Mouse (Mus musculus) gastrocnemius, postnatal 10 days (tissue): ENCODE measurements around the gene Trpm3. TPM values are rescaled to one million over a fixed set of nuclear protein-coding genes. Genes with fewer than 3 reads are reported as not detected.
A peak's percentile ranks its signal among the peaks of the same experiment; 100 is the strongest.

Experiments used
- DNase-seq: peaks from one replicate; pipeline ENCODE4 v3.0.0; 2021; ENCODE audit warnings: mixed read lengths
- total RNA-seq, 2 experiments: library from RNA; stranded (reverse); gene quantifications; 2 replicates each; pipeline ENCODE4 v1.2.3; 2021

Gene Trpm3
- total RNA-seq, 2 experiments from 2014 or later: 2.3 to 3.7 TPM

DNA sequence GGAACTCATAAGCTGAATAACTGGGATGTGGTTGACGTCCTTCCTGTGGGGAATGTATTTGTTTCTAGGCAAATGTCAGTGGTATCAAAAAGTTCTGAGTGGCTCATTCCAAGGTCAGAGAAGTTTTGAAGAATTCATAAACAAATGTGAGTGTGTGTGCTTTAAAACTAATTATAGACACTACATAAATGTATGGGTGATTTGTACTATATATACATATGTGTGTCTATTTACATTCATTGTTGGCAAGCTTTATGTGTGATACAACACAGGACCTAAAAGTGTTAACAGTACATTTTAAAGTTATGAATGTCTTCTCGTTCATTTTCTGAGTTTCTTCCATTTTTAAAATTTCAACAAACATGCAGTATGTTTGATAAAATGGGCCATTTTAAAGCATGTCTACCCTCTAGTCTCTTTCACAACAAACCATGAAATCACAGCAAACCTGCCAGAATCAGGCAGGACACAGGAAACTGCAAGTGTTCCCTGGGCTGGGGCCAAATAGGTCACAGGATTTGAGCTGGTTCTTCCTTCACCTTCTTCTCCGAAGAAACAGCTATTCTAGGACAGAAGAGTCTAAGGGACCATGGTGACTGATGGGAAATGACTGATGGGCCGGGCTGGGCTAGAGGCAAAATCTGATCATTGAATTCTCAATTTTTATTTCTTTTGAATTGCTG, 334.3 kb downstream of the Trpm3 start:
- DNase-seq: no peak

DNA sequence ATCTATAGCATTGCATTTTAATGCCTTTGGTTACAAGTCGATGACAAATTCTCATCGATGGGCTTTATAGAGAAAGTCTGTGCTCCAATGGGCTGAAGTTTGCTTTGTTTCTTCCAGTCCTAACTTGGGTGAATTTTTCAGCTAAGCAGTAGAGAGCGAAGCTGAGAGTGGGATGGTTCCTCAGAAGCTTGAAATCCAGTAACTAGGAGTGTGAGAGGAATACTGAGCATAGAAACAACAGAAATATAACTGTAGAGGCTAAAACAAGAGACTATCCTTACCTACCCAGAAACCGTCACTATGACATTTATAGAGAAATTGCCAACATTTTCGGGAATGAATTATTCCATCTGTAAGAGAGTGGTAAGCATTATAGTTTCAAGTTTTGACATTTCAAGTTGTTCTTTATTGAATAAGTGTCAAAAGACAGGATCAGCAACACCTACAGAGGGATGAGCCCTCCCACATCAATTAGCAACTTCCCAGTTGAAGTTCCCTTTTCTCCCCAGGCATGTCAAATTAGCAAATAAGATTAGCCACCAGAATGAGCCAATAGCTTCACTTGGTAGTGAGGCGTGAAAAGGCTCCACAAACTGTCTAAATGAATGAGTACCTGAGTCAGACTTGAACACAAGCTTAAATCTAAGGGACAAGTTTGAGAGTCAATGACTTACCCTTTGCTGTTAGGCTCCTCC, 339.6 kb downstream of the Trpm3 start:
- DNase-seq: no peak

DNA sequence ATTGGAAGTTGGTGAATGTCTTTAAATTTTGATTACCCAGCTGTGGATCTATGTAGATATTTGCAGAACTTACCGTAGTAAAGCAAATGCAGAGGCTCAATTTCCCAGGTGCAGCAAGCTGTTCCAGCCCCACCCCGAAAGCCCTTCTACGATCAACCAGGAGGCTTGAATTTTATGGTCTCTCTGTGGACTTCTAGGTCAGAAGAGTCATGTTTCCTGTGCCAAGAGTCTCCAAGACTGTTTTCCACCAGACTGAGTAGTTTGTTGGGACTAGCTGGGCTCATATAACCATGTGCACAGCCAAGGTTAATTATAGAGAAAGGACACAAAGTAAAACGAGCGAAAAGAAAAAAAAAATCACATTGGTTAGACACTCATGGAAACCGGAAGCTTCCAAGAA, 364.6 kb downstream of the Trpm3 start:
- DNase-seq: no peak

DNA sequence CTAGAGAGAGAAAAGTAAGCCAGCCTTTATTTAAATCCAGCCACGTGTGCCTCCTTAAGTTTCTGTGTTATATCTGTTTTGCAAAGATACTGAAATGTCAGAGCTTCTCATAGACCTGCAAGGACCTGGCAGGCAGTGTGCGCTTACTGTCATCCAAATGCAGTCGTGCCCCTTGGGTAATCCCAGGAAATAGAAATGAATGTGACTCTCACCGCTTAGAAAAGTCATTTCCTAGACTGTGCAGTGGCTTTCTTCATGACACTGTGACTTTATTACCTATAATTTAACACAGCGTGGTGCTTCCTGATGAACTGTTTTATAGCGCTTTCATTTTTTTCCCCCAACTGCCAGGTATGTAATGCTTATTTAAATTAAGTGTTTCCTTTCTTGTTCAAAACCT, 379.7 kb downstream of the Trpm3 start:
- no peak for DNase-seq

DNA sequence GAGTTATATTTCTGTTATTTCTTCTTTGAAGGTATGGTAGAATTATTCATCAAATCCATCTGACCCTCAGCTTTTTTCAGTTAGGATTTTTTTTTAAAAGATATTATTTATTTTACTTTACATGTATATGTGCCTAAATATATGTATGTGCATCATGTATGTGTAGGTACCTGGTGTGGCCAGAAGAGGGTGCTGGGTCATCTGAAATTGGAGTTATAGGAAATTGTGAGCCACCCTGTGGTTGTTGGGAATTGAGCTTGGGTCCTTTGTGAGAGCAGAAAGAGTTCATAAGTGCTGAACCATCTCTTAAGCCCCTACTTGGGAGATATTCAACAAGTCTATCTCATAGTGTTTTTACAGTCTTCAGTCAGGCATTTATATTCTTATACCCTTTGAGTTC, 389.1 kb downstream of the Trpm3 start:
- no peak for DNase-seq

DNA sequence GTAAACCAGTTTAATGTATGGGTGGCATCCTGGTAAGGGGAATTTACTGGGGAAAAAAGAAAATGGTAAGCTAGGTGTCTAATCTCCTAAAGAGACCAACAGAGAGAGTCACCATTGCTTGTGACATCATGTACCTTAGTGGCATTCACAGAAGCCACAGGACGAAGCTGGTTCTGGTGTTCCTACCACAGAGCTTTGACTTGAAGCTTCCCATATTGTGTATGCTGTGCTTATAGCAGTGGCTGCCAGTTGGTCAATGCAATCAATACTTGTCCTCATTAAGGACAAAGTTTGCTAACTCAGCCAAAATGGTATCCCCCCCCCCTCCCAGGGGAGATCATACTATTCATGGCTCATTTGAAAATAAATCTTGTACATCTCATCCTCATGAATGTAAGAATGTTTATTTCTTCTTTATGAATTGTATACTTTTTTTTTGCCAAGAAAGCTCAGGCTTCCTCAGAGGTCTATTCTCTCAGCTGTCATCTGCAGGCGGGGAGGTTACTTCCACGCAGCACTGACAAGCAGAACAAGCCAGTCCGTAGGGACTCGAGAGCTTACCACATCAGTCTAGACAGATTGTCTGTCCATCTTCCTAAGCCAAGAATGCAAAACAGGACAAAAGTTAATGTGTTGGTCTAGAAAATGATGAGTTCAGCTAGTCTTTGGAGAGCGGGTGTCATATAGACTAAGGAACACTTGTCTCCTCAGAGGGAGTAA, 404.3 kb downstream of the Trpm3 start:
- DNase-seq: no peak

DNA sequence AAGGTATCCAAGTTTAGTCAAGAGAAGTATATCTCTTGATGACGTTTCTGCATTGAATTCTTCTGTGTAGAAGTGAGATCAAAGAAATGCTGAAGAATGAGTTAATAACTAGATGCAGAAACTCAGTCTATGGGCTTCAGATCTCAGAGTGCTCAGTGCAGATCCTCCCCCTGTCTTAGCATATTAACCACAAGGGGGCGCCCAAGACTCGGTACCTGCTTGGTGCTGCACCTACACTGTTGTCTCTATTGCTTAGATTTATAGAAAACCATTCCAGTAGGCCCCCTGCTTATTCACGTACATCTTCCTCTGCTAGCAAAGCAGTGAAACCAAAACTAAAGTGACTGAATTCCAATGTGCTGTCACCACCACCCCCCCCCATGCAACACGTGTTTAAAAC, 413.3 kb downstream of the Trpm3 start:
- peak; percentile 69 for DNase-seq

DNA sequence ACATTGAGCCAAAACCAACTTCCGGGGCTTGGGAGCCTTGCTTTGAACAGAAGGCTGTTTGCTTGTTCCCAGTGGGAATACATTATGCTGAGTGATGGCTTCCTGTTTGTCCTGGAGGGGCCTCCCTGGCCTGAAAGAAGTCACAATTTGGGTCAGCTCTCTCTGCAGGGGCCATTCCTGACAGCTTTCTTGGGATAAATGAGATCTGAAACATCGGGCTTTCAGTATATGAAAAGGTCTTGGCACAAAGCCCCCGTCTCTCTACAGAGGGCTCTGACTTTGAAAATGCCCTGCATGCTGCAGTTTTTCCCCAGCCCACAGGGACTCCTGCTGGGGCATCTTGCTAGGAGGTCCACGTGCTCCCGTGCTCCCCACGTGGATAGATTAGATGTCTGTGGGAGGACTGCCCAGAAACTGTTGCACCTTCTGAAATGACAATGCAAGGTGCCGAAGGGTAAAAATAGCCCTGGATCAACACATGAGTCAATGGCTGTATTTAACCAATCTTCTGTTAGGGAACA, 415.6 kb downstream of the Trpm3 start:
- peak; percentile 4 for DNase-seq

DNA sequence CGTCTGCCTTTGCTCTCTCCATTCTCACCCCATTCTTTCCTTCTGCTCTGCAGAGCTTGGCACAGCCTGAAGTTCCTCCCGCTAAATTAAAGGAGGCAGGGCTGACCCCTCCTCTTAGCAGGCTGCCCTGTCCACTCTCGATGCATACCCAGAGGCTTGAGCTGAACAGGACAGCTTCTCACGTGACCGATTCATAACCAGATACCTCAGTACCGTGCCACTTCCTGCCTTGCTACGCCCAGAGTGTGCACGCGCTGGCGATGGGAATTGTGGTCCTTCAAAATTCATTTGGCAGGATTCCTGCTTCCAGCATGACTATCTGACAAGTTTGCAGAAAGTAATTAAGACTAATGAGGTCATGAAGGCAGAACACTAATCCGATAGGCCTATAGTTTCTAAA, 433.6 kb downstream of the Trpm3 start:
- DNase-seq: no peak

DNA sequence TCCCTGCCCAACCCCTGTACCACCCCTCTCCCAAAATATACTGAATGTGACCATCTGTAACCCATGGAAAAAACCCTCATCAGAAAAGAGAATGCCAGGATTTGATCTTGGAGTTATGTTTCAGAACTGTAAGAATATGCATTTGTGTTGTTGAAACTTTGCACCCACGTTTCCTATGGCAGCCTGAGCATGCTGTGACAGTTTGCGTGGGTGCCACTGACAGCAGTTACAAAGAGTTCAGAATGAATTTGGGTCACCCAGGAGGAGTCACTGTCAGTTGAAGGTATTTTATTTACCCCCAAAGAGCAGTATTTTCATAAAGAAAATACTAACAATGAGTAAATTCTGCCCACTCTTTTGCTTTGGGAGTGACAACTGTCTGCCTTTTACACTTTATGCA, 434.0 kb downstream of the Trpm3 start:
- DNase-seq: no peak

DNA sequence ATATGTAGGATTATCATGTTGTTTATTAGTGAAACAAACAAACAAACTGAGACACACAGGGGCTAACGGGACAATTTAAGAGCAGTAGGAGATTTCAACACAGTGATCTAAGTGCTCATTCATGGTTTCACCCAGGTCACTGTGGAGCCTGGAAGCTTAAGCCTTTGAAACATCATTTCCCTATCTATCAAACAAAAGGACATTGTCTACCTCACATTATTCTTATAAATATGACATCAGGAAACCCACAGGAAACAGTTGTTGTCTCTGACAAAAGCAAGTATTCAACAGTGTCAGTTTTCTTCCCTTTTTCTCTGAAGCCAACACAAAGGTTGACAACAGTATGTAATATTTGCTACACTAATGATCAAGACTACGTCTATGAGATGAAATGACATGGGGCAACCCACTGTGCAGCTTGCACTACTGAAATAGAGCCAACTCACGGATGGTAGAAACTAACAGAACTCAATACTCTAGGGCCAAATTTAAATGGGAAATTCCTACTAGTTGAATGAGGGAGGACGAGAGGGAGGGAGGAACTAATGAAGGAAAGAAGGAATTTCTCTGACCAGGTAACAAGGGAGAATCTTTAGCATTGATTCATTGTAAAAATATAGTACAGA, 443.4 kb downstream of the Trpm3 start:
- DNase-seq: no peak

DNA sequence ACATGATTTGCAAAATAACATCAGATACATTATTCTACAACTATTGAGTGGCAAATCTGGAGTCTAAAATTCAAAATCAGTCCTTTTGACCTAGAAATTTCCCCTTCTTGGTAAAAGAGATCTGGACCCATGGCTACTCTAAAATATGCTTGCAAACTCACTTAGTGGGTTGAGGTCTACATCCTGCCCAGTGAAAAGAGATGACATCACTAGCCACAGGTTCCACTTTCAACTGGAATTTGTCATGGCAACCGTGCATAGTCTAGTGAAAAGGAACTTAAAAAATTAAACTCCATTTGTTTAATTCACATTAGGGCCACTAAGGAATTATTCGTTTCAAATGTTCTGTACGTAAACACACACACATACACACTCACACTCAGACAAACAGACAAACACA, 455.6 kb downstream of the Trpm3 start:
- DNase-seq: no peak

DNA sequence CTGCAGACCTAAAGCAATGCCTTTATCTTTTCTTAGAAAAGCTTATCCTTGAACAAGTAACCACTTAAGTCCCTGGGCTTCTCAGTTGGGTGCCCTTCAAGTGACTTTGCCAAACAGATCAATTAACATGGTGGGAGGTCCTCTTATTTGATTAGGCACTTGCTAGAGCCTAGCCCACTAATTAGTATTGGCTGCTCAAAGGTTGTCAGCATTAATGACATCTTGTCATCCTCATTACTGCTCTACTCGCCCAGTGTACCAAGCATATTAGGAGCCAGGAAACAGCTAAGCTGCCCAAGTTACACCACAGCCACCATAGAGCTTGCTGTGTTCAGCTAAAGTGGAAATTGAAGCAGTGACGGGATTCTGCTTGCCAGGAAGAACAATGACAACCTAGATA, 456.4 kb downstream of the Trpm3 start:
- no peak for DNase-seq

DNA sequence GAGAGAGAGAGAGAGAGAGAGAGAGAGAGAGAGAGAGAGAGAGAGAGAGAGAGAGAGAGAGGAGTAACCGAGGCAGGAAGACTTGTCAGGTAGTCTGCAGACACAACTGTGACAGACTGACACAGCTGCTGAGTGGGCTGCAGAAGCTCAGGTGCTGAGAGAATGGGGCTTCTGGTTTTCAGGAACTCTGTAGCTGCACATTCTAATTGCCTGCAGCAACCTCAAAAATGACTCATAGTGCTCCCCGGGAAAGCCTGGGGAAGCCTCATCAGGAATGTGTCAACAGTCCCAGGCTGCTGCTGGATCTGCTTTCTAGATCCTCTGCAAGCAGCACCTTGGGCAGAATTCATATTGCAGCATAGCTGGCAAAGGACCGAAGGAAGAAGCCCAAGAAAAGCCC, 457.9 kb downstream of the Trpm3 start:
- DNase-seq: no peak

DNA sequence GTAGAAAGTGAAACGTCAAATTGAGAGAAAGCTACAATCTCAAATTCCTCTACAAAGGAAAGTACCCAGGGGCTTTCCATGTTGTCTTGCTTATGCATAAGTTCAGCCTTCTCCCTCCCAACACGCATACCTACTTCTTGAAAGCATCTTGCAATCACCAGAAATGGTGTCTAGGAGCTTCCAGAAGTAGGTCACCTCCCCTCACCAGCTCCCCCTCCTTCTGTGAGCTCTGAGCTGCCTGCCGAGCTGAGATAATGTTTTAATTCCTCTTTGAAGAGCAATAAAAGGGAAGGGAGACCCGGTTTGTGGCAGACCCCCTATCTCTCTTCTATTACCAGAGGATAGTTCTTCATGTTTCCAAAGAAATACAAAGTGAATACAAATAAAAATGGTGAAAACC, 465.5 kb downstream of the Trpm3 start:
- DNase-seq: no peak

DNA sequence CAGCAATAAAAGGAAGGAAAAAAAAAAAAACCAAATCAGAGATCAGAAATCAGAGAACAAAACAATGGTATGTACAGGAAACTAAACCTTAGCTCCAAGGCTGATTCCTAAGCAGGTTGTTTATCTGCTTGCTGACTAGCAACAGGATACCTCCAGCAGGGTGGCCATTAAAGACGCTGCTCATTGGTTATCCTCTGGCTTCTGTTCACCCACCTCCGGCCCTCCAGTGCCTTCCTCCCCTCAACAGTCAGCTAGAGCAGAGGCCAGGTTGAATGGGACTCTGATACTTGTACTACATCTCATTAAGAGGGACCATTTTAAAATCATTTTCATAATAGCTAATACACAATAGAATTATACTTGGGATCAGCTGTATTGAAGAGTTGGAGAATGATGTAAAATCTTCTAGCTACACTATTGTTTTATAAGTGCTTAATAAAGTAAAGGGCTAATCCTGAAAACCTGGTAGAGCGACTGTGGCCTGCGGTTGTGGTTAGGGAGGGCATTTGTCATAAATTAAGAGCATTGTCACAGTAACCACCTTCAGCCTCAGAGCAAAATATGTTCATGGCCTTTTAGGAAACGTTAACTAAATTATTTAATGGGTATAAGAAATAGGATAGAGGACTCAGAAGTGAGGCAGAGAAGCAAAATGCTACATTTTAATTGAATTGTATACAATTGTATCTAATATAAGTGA, 469.3 kb downstream of the Trpm3 start:
- DNase-seq: no peak

DNA sequence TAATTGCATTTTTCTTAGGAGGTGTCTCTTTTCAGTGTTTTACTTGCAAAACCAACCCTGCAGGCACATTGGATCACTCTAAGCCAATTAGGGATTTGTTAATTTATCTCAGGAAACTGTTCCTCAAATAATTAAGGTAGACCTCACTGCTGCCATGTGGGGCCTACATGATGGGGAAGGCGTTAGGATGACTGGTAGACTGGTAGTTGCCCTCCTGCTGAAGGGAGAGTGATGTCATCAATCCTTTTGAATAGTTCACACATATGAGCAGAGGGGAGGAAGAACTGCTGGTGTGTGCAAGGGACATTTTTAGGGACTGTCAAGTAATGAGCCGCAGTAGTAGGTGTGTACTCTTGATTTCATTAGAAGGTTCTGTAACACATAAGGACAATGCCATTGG, 472.8 kb downstream of the Trpm3 start:
- no peak for DNase-seq

DNA sequence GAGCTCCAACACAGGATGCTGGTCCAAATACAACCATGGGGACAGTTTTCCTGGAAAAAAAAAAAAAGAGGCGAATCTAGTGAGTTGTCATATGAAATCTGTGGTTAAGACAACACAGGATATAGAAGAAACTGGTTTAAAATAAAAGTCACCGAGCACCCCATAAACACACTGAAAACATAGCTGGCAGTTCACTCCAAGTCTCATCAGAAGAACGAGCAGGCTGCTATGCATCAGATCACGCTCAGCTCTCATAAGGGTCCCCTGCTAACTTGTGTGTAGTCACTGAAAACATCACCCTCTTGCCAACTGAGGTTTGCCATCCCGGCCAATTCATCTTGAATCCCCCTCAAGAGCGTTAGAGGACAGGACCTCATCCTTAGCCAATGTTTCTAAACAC, 476.5 kb downstream of the Trpm3 start:
- DNase-seq: no peak

DNA sequence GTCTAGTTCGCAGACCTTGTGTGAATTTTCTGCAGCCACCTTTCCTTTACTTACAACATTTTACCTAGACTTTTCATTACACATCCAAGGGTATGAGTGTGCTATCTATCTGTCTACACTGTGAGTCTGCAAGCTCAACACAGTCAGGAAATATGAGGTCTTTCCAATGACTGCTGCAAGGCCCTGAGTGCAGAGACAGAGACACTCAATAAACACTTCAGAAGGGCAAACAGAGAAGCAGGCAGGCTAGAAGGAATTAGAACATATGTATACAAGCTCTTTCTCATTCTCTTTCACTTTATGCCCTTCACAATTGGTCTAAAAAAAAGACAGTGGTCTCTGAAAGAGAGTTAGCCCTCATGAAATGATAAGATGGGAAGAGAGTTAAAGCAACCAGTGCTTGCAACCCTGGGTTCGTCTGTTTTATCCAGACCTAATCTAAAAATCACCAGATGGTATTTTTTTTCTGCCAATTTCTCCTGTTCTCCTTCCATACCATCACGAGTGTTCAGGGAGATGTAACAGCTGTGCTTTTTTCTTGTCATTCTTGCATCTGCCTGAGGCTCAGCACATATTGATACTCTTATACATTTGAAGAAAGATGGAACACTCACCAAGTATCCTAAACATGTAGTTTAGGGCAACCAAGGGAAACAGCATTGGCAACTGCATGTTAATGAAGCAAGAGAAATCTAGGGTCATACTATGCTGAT, 486.1 kb downstream of the Trpm3 start:
- no peak for DNase-seq

DNA sequence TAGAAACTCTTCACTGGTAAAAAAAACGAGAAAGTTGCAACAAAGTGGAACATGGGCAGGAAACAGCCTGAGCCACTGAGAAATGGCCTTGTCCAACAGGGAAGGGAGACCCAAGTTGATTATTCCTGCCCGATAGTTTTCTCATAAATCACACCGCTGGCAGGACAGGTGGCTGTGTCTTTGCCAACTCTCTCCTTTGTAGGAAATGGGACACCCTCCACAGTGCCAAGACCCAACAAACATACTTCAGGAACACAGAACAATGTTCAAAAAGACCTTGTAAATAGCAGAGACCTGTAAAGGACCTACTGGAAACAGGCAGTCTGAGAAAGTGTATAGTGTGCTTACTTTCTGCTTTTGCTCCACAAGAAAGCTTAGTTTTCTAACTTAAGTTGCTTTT, 490.0 kb downstream of the Trpm3 start:
- no peak for DNase-seq

DNA sequence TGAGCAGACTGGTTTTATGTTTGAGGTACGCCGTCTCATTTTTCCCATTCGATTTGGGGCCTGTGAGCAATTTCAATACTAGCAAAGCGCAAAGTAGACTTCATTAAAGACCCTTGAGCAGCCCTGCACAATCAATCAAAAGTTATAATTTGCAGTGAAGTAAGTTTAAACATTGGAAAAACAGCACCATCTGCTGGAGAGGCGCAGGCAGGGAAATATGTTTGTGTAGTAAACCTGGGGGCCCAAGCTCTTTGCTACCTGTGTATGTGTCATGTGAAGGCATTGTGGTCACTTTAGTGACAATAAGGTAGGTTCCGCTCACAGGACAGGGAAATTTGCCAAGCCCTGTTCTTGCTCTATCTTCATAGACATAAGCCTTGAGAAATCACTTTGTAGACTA, 492.5 kb downstream of the Trpm3 start:
- peak; percentile 12 for DNase-seq

DNA sequence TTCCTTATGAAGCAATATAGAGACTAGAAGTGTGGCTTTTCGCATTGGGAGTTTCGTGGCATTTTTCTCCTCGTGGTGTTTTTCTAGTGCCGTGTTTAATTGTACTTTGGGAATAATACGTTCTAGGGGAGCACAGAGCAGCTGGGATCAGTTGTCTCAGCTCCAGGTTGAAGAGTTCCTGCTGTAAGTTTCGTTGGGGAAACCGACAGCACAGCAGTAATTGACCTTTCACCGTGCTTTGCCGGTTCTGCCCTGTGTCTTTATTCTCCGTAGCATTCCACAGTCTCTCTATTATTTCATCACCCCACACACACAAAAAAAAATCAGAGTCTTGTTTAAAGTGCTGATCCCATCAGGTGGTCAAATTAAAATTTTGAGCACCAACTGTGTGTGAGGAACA, 496.8 kb downstream of the Trpm3 start:
- DNase-seq: no peak
